Mouse (Mus musculus) embryonic fibroblast, embryonic 13.5 days (primary cell): ENCODE measurements at regions not wholly inside any gene's neighbourhood (a gene's known extent, or its start where the extent isn't known, plus 50 kb on each side); places are given as distances from the start of the nearest gene placed in this dataset.

Source experiments
- H3K27ac ChIP-seq: 2 replicates; pipeline ENCODE4 v1.5.1; 2012; ENCODE audit warnings: low read length, control low read depth, inconsistent platforms; ENCODE audit not compliant: insufficient read depth
- H3K4me1 ChIP-seq: 2 replicates; pipeline ENCODE4 v1.6.1; 2011; ENCODE audit warnings: low read length; ENCODE audit not compliant: control insufficient read depth, insufficient read depth
- H3K4me3 ChIP-seq: 2 replicates; pipeline ENCODE4 v1.5.1; 2011; ENCODE audit warnings: mild to moderate bottlenecking, control low read depth, low read length; ENCODE audit not compliant: insufficient read depth
- CTCF ChIP-seq: IDR thresholded peaks from 2 replicates; pipeline ENCODE4 v1.5.1; 2011; ENCODE audit warnings: mild to moderate bottlenecking, control low read depth, low read length, moderate library complexity, borderline replicate concordance; ENCODE audit not compliant: insufficient read depth
- POLR2A ChIP-seq: IDR thresholded peaks from 2 replicates; pipeline ENCODE4 v1.6.1; 2011; ENCODE audit warnings: low read depth, mild to moderate bottlenecking, control low read depth, low read length, moderate library complexity

GRCm38 (mm10) chr15:36921384-36921783 is 86.2 kb downstream of the Zfp706 start:
- Histone ChIP-seq H3K4me3 (no peak overlapping the region), H3K27ac (no peak overlapping the region), H3K4me1 (no peaks in the 10 kb centered on the region)
- TF ChIP-seq POLR2A (no peak), CTCF (no peak)

- TF ChIP-seq POLR2A (no peak), CTCF (no peak)
- Histone ChIP-seq H3K4me1 (no peaks in the 10 kb centered on the region), H3K4me3 (no peak overlapping the region), H3K27ac (no peak overlapping the region)
Observed at GRCm38 (mm10) chr15:36920886-36921285, 86.7 kb downstream of the Zfp706 start.

- TF ChIP-seq CTCF = no peak
- no peak for TF ChIP-seq POLR2A
- H3K4me1 ChIP-seq = no peaks in the 10 kb centered on the region
- no peak overlapping the region for H3K27ac ChIP-seq
- H3K4me3 ChIP-seq = no peak overlapping the region
Observed at GRCm38 (mm10) chr15:36919704-36920103, 87.9 kb downstream of the Zfp706 start.

GRCm38 (mm10) chr15:36919209-36919608 is 88.4 kb downstream of the Zfp706 start:
- no peak for TF ChIP-seq CTCF
- no peak for TF ChIP-seq POLR2A
- Histone ChIP-seq H3K27ac (no peak overlapping the region), H3K4me1 (no peaks in the 10 kb centered on the region), H3K4me3 (no peak overlapping the region)

- no peak for TF ChIP-seq POLR2A
- no peak for TF ChIP-seq CTCF
- H3K27ac ChIP-seq = no peak overlapping the region
- no peaks in the 10 kb centered on the region for H3K4me1 ChIP-seq
Observed at GRCm38 (mm10) chr15:36916998-36917397, 90.6 kb downstream of the Zfp706 start.

GRCm38 (mm10) chr15:36914239-36915100 is 93.1 kb downstream of the Zfp706 start:
- H3K27ac ChIP-seq = no peak overlapping the region

More at GRCm38 (mm10) chr15:36916998-36917397, 90.6 kb downstream of the Zfp706 start:
- H3K4me3 ChIP-seq = no peak overlapping the region

GRCm38 (mm10) chr15:36913308-36913707 is 94.3 kb downstream of the Zfp706 start:
- TF ChIP-seq POLR2A (no peak), CTCF (no peak)
- Histone ChIP-seq H3K4me3 (no peak overlapping the region), H3K4me1 (no peaks in the 10 kb centered on the region), H3K27ac (no peak overlapping the region)

More at GRCm38 (mm10) chr15:36914239-36915100, 93.1 kb downstream of the Zfp706 start:
- Histone ChIP-seq H3K4me1 (no peaks in the 10 kb centered on the region), H3K4me3 (no peak overlapping the region)
- TF ChIP-seq CTCF = no peak
- TF ChIP-seq POLR2A = no peak

GRCm38 (mm10) chr15:36910272-36910671 is 97.3 kb downstream of the Zfp706 start:
- no peak for TF ChIP-seq POLR2A
- no peak for TF ChIP-seq CTCF
- no peak overlapping the region for H3K4me3 ChIP-seq
- no peaks in the 10 kb centered on the region for H3K4me1 ChIP-seq
- no peak overlapping the region for H3K27ac ChIP-seq

- no peak overlapping the region for H3K4me3 ChIP-seq
- H3K27ac ChIP-seq = no peak overlapping the region
- no peaks in the 10 kb centered on the region for H3K4me1 ChIP-seq
- TF ChIP-seq CTCF = no peak
- no peak for TF ChIP-seq POLR2A
Observed at GRCm38 (mm10) chr15:36909494-36909893, 98.1 kb downstream of the Zfp706 start.

GRCm38 (mm10) chr15:36906789-36907188 is 100.8 kb downstream of the Zfp706 start:
- TF ChIP-seq POLR2A (no peak), CTCF (no peak)

GRCm38 (mm10) chr15:36906052-36906451 is 101.5 kb downstream of the Zfp706 start:
- Histone ChIP-seq H3K4me1 (no peaks in the 10 kb centered on the region), H3K27ac (no peak overlapping the region), H3K4me3 (no peak overlapping the region)
- TF ChIP-seq CTCF (no peak), POLR2A (no peak)

More at GRCm38 (mm10) chr15:36906789-36907188, 100.8 kb downstream of the Zfp706 start:
- Histone ChIP-seq H3K27ac (no peak overlapping the region), H3K4me1 (no peaks in the 10 kb centered on the region), H3K4me3 (no peak overlapping the region)

- no peak overlapping the region for H3K4me3 ChIP-seq
- TF ChIP-seq CTCF = no peak
- TF ChIP-seq POLR2A = no peak
- H3K4me1 ChIP-seq = no peaks in the 10 kb centered on the region
- H3K27ac ChIP-seq = no peak overlapping the region
Observed at GRCm38 (mm10) chr15:36903922-36904321, 103.7 kb downstream of the Zfp706 start.
